Mouse (Mus musculus) cerebellum, adult 2 months (tissue): ENCODE measurements around the gene Nup43.

Experiments
- CTCF ChIP-seq: fragments of 200-500 bp; IDR thresholded peaks from 2 replicates; pipeline ENCODE4 v1.5.1; 2011; ENCODE audit warnings: low read depth, mild to moderate bottlenecking, control low read depth, low read length, moderate library complexity, borderline replicate concordance; ENCODE audit not compliant: insufficient read depth
- POLR2A ChIP-seq: fragments of 200-500 bp; IDR thresholded peaks from 2 replicates; pipeline ENCODE4 v1.6.1; 2011; ENCODE audit warnings: low read length, control low read depth, borderline replicate concordance; ENCODE audit not compliant: insufficient read depth

DNA sequence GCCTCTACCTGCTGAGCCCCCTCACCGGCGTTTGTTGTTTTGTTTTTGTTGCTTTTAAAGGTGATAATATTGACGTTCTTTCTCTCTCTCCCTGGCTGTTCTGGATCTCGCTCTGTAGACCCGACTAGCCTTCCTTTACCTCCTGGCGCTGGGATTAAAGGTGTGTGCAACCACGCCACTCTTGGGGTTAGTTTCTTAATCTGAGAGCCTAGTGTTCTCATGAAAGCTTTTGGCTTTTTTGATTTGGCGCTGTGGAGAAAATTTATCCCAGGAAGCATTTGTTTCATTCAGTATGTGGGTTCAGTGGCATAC lies 59.2 kb downstream of the Nup43 start:
- TF ChIP-seq CTCF (no peak), POLR2A (no peak)
